Mouse (Mus musculus) regulatory T cell (primary cell): Measurements from ENCODE around the gene Gtpbp2.

Experiments
- in situ Hi-C: fragments of 300-600 bp; cut with MboI, MseI; formaldehyde crosslinking; loops from one replicate; pipeline ENCODE4 v1.15.1; 2025; ENCODE audit warnings: high pct_unique_total_duplicates

Gene Gtpbp2

GRCm38 (mm10) chr17:46203078-46203477 is 42.2 kb downstream of the Gtpbp2 start:
- in situ Hi-C loops = loop anchor here (5.0 kb wide), 1 partner anchor 44 kb away; the partner anchor contains the start of genes Polr1c and Yipf3

- in situ Hi-C loops = no loop called here
These were observed 45.8 kb downstream of the Gtpbp2 start for GRCm38 (mm10) chr17:46206676-46207075.

- in situ Hi-C loops = no loop called here
These were observed 49.7 kb downstream of the Gtpbp2 start for GRCm38 (mm10) chr17:46210550-46210949.
